Mouse (Mus musculus) B cell, adult (primary cell): ENCODE measurements around the gene Cdkl5. TPM values are rescaled to one million over a fixed set of nuclear protein-coding genes. Genes with fewer than 3 reads are reported as not detected.

Experiments
- total RNA-seq: library from RNA; stranded (reverse); gene quantifications from 4 replicates; pipeline ENCODE4 v1.2.4, GENCODE M21; 2023; ENCODE audit not compliant: inconsistent age

The Cdkl5 gene
- total RNA-seq = 1.4 to 3.0 TPM (median 2.3 TPM) in 4 replicates

GRCm38 (mm10) chrX:160994543-160995121 is at the start of gene Cdkl5:
Gene Cdkl5, minus strand, starts transcription at chrX:160994704.

GRCm38 (mm10) chrX:160906952-160907351 is 87.6 kb downstream of the Cdkl5 start, which contains the start of gene Gja6:
Gene Gja6, minus strand, starts transcription at chrX:160907052.

DNA sequence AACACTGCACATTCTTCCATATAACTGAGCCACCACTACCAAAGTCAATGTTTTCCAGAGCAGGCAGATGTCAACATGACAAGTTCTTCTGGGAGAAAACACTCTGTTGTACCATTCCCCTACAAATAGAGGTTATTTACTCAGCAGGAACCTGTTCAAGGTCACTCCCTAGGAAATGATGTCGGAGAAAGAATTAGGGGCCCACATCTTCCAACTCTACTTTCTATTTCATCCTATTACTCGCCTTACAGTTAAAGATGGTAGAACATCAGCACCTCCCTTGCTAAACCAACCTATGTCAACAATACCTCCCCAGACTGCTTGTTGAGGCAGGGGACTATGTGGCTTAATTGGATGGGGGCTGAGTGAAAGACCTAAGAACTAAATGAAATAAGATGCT is 226.8 kb downstream of the Cdkl5 start, which contains the start of gene Rs1:
TSS of gene Rs1 (plus strand) at position 301 of the 400 bp plus-strand sequence.

GRCm38 (mm10) chrX:160735650-160736049 is 258.9 kb downstream of the Cdkl5 start, which contains the start of gene Ppef1:
Gene Ppef1, minus strand, starts transcription at chrX:160735765.

Other genes with a start within 250 kb of the Cdkl5 start
- not detected in 4 replicates for gene Rs1, start 226.7 kb downstream of the Cdkl5 start, total RNA-seq
- 0.33 to 0.45 TPM in 2 of 4 replicates, not detected in the others for gene Gja6, start 87.7 kb downstream of the Cdkl5 start, total RNA-seq
- gene Scml2, start 122.5 kb upstream of the Cdkl5 start, total RNA-seq = 0.19 to 0.57 TPM (median 0.28 TPM) in 4 replicates